Mouse (Mus musculus): Measurements from ENCODE around the gene Tbce.
"Not testable (repeated sequence)": the region's sequence is repeated elsewhere in the genome, so short reads cannot be mapped to it uniquely, and the experiment has no call there.

Tbce gene

DNA sequence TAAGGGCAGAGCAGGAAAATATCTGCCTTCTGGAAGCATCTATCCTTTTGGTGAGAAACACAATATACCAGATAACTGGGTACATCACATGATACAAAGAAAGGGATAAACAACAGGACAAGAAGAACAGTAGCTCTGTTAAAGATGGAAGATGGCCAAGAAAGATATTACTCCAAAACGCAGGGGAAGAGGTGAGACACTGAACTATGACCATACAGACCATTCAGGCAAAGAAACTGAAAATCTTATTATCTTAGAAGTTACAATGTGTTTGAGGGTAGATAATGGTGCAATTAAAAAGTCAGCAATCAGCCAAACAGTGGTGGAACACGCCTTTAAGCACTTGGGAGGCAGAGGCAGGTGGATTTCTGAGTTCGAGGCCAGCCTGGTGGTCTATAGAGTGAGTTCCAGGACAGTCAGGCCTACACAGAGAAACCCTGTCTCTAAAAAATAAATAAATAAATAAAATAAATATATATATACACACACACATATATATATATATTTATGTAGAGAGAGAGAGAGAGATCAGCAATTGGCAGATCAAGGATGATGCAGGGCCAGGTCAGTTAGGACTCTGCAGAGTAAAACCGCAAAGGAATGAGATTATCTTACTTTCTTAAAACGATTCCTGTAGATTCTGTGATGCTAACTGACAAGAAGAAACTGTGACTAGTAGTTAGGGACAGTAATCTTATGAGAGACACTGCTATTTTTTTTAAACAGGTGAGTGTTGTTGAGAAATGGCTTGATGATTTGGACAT lies 5.9 kb downstream of the Tbce start:
- no peak for DNase-seq

- no peak for DNase-seq
Measured at GRCm38 (mm10) chr13:14026154-14026820, 13.2 kb downstream of the Tbce start.

DNA sequence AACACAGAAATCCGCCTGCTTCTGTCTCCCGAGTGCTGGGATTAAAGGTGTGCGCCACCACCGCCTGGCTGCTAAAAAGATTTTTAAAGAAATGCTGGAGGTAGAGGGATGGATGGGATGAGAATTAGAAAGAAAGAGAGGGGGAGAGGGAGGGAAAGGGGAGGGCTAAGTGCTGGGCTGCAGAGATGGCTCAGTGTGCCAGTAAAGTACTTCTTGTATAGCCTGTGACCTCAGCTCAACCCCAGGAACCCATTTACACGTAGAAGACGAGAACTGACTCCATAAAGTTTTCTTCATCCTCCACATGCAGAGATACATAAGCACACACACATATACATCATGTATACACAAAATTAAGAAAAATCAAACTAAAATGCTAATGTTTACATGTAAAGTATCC lies 13.9 kb downstream of the Tbce start:
- no peak for DNase-seq

DNA sequence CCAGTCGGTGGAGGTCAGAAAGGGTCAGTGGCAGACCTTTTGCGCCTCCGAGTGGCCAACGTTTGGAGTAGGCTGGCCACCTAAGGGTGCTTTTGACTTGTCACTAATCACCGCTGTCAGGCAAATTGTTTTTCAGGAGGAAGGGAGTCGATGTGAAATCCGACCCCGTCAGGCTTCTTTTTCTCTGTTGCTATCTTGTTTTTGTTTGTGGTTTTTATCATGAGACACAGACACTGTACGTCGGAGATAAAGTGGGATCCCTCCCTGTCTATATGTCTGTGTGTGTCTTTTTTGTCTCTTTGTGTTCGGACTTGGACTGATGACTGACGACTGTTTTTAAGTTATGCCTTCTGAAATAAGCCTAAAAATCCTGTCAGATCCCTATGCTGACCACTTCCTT lies 18.0 kb downstream of the Tbce start:
- DNase-seq, result not testable (repeated sequence)

DNA sequence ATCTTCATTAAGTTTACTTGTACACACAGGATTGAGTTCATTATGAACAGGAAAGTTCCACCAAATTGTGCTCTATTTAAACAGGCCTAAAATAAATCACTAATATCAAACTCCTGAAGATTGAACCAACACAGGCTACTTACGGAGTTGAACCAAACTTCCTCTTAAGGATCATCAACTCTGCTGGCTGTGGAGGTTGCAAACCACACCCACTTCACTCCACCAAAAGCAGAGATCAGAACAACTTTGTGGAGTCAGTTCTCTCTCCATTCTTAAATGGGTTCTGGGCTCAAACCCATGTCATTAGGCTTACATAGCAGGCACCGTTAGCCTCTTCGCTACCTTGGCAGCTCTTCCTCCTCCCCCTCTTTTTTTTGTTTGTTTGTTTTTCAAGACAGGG lies 20.6 kb downstream of the Tbce start:
- DNase-seq, result no peak

DNA sequence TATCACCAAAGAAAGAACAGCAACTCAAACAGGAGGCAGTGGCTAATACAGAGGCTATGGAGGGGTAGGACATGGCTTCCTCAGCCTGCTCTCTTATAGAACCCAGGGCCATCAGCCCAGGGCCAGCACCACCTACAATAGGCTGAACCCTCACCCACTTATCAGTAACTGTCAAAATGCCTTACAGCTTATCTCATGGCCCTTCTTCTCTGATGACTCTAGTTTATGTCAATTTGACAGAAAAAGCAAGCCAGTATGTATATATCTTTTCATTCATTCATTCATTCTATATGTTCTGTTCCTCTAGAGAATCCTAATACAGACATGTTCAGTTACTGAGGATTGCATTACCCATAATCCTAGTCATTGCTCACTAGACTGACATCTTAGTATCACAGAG lies 21.2 kb downstream of the Tbce start:
- DNase-seq, result no peak

DNA sequence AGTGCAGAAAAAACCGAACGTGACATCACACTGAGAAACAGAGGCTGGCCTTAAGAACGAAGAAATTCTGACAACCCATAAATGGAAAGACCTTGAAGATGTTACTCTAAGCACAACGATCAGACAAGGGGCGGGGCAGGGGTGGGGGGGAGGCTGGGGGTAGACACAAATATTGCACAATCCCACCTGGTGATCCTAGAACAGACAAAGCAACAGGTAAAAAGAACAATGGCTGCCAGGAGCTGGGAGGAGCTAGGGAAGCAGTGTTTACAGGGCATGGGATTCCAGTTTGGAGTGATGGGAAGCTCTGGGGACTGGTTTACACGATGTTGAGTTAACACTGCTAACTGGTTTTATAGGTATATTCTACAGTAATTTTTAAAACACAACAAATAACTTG lies 23.8 kb downstream of the Tbce start:
- no peak for DNase-seq

- no peak for DNase-seq
Measured at GRCm38 (mm10) chr13:14014540-14014939, 24.9 kb downstream of the Tbce start.

DNA sequence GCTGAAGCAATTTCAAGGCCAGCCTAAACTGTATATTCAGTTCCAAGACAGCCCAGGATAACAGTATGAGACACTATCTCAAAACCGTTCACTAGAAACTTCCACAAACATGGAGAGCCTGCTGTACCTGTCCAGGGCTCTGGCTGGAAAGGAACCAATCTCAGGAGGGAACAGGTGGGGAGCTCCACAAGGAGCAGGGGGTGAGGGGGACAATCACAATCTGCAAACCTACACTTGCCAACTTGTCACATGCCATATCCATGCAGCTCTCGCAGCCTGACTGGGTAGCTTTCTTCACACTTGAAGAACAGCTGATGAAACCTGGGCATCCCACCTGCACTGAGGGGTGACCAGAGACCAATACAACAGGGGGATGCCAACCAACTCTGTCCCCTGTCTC lies 25.4 kb downstream of the Tbce start:
- DNase-seq, result no peak

GRCm38 (mm10) chr13:14011454-14011995 lies 27.9 kb downstream of the Tbce start:
- DNase-seq, result no peak

- no peak for DNase-seq
Measured at GRCm38 (mm10) chr13:14006056-14006455, 33.4 kb downstream of the Tbce start.

- no peak for DNase-seq
Measured at GRCm38 (mm10) chr13:14004999-14005398, 34.4 kb downstream of the Tbce start.

GRCm38 (mm10) chr13:14004086-14004485 lies 35.4 kb downstream of the Tbce start:
- DNase-seq, result no peak

GRCm38 (mm10) chr13:14002706-14003105 lies 36.7 kb downstream of the Tbce start:
- no peak for DNase-seq

DNA sequence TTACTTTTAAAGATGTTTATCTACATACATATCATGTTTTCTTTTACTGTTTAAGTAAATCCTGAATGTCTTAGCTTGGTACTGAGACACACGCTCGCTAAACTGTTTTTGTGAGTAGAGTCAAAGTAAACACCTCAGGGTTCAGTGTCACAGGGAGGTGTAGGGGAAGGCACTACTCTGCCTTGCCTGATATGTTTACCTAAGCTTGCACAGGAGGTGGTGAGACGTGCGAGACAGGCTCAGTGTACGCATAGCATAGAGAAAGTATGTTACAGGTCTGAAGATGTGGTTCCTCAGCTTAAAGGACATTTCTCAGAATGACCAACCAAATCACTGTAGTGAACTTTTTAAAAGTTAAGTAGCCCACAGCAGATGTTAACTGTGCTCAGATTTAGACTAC lies 42.0 kb downstream of the Tbce start:
- DNase-seq, result no peak

GRCm38 (mm10) chr13:13995046-13995445 lies 44.4 kb downstream of the Tbce start:
- no peak for DNase-seq

DNA sequence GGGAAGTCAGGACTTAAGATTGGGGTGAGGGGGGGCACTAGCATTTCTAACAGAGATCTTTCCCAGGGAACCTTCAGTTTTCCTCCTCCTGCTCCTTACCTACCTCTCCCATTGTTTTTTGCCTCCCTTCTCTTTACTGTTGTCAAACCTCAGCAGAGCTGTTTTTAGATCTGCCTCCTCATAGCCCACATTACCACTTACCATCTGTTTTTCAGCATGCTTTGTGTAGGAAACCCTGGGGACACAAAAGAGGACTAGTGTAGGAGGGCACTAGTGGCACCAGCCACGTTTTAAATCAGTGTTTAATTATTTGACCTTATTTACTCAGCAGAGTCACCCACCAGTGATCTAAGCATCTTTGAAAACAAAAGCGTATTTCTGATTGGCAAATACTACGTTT lies 46.4 kb downstream of the Tbce start:
- DNase-seq, result no peak

DNA sequence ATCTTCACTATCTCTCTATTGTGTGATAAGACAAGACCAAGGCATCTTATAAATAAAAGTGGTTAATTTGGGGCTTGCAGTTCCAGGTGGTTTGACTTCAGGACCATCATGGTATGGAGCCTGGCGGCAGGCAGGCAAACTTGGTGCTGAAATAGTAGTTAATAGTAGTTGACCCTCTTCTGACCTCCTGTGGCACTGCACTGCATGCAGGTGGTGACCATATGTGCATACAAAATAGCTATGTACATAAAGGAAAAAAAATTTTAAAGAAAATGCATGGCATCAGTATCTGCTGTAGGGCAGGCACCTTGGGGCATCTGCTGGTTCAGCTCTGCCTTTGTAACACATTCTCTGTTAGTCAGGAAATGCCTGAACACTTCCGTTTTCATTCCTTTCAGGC lies 49.0 kb downstream of the Tbce start:
- peak; percentile 34 for DNase-seq

GRCm38 (mm10) chr13:13989135-13989534 lies 50.3 kb downstream of the Tbce start:
- DNase-seq, result no peak

DNA sequence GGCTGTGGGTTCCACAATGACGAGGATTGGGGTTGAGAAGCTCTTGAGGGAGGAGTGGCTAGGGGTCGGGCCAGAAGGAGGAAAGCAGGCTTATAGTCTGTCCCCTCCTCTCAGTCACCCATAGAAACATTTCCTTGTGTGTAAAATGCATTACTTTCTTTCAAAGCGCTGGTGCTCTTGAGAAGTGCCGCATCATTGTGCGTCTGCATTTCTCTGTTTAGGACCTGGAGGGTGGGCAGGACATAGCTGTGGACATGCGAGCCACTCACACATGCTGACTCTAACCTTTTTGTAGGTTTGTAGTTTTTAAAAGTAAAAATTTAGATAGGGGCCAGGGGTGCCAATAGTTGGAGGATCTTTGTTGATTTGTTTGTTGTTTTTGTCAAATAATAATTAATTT lies 55.9 kb downstream of the Tbce start:
- DNase-seq, result no peak

DNA sequence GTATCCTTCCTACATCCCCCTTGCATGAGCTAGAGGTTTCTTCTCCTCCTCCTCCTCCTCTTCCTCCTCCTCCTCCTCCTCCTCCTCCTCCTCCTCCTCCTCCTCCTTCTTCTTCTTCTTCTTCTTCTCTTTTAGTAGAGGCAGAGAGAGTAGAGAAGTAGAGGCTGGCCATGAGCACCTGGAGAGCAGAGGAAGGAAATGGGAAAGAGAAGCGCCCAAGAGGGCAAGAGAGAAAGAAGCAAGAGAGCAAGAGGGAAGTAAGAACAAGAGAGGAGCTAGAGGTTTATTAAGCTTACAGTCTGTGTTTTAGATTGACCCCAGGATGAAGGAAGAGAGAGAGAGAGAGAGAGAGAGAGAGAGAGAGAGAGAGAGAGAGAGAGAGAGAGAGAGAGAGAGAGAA lies 57.6 kb downstream of the Tbce start:
- DNase-seq, result not testable (repeated sequence)

DNA sequence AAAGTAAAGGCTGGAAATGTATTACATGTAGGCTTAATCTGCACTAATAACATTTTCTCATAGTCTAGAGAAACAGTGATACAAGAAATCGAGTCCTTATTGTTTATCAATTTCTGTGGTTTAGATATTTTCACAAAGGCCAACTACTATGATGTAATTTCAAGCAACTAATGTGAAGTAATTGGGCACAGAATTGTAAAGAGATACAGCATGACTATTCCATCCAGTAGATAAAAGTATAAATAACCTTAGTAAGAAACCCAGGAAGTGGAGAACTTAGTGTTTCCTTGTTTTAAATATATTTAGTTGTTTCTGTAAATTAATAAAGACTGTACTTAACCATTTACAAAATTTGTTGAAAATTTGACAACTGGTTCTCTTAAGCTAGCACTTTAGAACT lies 69.6 kb downstream of the Tbce start:
- no peak for DNase-seq

DNA sequence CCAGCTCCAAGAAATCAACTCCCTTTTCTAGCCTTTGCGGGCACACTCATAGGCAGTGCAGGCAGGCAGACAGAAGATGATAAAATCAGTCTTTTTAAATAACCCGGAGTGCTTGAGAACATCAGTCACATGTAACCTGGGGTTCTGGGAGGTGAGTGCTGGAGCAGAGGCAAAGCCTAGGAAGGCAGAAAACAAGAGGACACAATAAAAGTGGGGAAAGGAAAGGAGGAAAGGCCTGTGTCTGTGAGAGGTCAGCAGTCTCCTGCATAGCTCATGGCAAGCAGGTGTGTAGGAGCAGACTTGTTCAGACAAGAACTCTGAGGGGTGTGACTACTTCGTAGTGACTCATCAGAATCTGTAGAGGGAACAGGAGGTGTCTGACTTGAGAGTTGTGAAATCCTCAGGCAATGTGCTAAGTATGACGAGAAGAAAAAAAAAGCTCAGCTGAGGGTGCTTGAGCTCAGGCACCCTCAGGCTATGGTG lies 70.8 kb downstream of the Tbce start:
- DNase-seq, result no peak

GRCm38 (mm10) chr13:13966172-13966571 lies 73.3 kb downstream of the Tbce start:
- no peak for DNase-seq

Measured in embryo, embryonic 11 days (tissue).